Mouse (Mus musculus) forebrain, embryonic 10.5 days (tissue): ENCODE data around the gene Isy1. TPM values are rescaled to one million over a fixed set of nuclear protein-coding genes. Genes with fewer than 3 reads are reported as not detected.

Experiments
- DNase-seq: peaks from one replicate; pipeline ENCODE4 v3.0.0-alpha.2; 2017; ENCODE audit warnings: low spot score; ENCODE audit errors: extremely low spot score
- H3K27ac ChIP-seq: fragments of 300-500 bp; sonication (generic); 2 replicates; pipeline ENCODE4 v1.5.1; 2016; ENCODE audit warnings: mild to moderate bottlenecking
- H3K27me3 ChIP-seq: fragments of 300-500 bp; sonication (generic); 2 replicates; pipeline ENCODE4 v1.6.1; 2016; ENCODE audit warnings: mild to moderate bottlenecking; ENCODE audit not compliant: poor library complexity, severe bottlenecking
- H3K36me3 ChIP-seq: fragments of 300-500 bp; sonication (generic); replicated peaks from 2 replicates; pipeline ENCODE4 v1.6.1; 2016; ENCODE audit warnings: mild to moderate bottlenecking, moderate library complexity
- H3K4me1 ChIP-seq: fragments of 300-500 bp; sonication (generic); 2 replicates; pipeline ENCODE4 v1.6.1; 2016
- H3K4me3 ChIP-seq: fragments of 300-500 bp; sonication (generic); 2 replicates; pipeline ENCODE4 v1.5.1; 2016; ENCODE audit warnings: mild to moderate bottlenecking, moderate library complexity
- H3K9me3 ChIP-seq: fragments of 300-500 bp; sonication (generic); 2 replicates; pipeline ENCODE4 v1.6.1; 2016; ENCODE audit warnings: mild to moderate bottlenecking, moderate library complexity
- WGBS: fragments of 180-500 bp; shearing (Covaris S2); methylation state at CpG from one replicate; pipeline ENCODE4 v1.1.7; 2016; 5-methylcytosine and 5-hydroxymethylcytosine counted together
- polyA plus RNA-seq: library from polyadenylated mRNA; unstranded; fragments of >200 nt; fragmentation: Nextera tagmentation; extraction: Ambion mirVana; gene quantifications from 2 replicates; pipeline ENCODE4 v1.2.1, GENCODE M21; 2016

Isy1 gene
- polyA plus RNA-seq, 1 experiment from 2014 or later, result 78.6 TPM

DNA sequence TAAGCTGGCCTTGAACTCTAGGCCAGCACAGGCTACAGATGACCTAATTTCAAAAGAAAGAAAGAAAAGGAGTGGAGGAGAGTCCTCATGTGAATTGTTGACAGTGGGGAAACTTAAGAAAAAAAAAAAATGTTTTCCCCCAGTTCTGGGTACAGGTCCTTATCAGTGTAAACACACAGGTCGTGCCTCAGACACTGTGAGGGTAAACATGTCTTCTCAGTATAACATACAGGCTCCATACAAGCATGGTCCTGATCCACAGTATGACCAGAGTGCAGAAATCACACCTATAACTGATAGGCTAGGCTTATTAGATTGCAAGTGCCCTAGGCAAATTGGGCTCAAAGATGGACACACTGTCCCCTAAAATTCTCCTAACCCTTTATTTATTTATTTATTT, 31.8 kb upstream of the Isy1 start:
- 82% methylated on average over 1 of the region's 1 CpGs for WGBS
- Histone ChIP-seq H3K9me3 (no peaks in the 10 kb centered on the region), H3K36me3 (no peaks in the 10 kb centered on the region), H3K4me1 (no peaks in the 10 kb centered on the region), H3K27ac (no peak overlapping the region), H3K27me3 (no peaks in the 10 kb centered on the region), H3K4me3 (no peak overlapping the region)
- no peak for DNase-seq

DNA sequence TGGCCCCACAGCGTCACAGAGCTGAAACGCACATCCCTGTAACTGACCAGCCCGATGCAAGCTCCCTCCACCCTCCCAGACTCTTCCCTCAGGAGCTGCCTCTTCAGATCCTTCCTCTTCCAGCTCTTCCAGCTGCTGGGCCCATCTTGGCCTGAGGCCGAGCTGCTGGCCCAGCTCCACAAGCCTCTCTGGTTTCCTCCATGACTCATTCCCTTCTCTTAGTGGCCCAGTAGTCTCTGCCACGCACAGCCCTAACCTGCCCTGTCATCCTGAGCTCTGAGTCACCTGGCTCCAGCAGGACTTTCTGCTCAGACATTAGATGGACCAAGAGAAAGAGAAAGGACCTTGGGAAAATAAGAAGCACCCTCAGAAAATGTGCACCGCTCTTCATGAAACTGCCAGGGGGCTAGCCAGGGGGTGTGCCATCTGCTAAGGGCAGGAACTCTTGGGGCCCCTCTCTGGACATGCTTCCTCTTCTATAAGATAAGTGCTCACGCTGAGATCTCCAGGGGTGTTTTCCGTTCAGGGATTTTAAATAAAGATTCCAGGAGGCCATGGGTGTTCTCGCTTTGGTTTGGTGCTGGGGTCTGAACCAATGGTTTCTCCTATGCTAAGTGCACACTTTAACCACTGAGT, 30.4 kb upstream of the Isy1 start:
- DNase-seq, result no peak
- no peaks in the 10 kb centered on the region for H3K9me3 ChIP-seq
- H3K4me3 ChIP-seq, result no peak overlapping the region
- H3K4me1 ChIP-seq, result no peaks in the 10 kb centered on the region
- H3K27ac ChIP-seq, result no peak overlapping the region
- 83% methylated on average over 9 of the region's 9 CpGs for WGBS
- H3K27me3 ChIP-seq, result no peaks in the 10 kb centered on the region
- H3K36me3 ChIP-seq, result no peaks in the 10 kb centered on the region

DNA sequence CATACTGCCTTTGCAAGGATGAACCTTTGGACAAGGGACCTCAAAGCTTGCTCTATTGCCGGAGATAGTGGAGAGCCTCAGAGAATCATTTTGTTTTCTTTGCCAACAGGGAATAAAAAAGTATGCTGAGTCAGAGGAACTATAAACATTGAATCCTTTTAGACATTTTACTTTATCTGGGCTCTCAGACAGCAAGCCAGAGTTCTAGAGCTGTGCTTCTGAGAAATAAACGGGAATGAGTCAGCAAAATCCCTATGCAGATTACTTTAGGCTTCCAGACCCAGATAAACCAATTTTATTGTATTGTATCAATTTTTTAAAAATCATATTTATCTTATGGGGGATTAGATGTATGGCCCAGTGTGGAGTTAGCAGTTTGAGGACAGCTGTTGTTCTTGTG, 28.7 kb upstream of the Isy1 start:
- Histone ChIP-seq H3K27ac (no peak overlapping the region), H3K4me1 (no peaks in the 10 kb centered on the region), H3K4me3 (no peak overlapping the region), H3K27me3 (no peaks in the 10 kb centered on the region), H3K36me3 (no peaks in the 10 kb centered on the region), H3K9me3 (no peaks in the 10 kb centered on the region)
- no peak for DNase-seq
- WGBS, result 84% methylated on average over 2 of the region's 2 CpGs

DNA sequence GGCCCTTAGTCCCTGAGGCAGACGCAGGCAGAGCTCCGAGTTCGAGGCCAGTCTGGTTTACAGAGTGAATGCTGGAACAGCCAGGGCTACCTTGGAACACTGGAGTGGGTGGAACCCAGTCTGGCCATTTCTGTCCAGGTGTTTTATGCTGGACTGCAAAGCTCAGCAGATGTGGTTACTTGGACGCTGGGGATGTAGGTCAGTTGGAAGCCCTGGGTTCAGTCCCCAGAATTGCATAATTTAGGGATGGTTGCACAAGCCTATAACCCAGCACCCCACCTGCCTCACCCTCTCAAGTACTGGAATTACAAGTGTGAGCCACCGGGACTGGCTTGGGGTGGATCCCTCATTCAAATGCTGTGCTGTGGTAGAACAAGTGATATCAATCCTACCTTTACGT, 27.6 kb upstream of the Isy1 start:
- no peaks in the 10 kb centered on the region for H3K36me3 ChIP-seq
- no peaks in the 10 kb centered on the region for H3K27me3 ChIP-seq
- no peak overlapping the region for H3K4me3 ChIP-seq
- DNase-seq, result no peak
- no peaks in the 10 kb centered on the region for H3K4me1 ChIP-seq
- 91% methylated on average over 6 of the region's 6 CpGs for WGBS
- no peaks in the 10 kb centered on the region for H3K9me3 ChIP-seq
- H3K27ac ChIP-seq, result no peak overlapping the region

DNA sequence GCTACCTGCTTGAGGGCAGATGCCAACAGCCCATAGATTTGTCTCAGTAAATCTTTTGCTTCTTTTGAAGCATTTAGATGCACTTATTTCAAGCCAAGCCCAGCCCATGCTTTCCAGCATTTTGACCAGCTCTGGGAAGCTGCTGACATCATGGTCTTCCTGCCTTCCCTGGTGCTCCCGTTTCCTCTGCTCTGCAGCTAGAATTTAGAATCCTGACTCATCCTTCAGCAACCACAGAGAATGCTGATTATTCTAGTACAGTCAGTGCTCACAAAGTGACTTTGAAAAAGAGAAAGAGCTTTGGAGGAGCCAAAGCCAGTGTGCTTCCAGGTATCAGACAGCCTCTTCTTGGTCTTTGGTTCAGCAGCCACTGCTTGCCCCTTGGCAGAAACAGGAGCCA, 18.5 kb upstream of the Isy1 start:
- H3K4me3 ChIP-seq, result no peak overlapping the region
- no peaks in the 10 kb centered on the region for H3K36me3 ChIP-seq
- H3K9me3 ChIP-seq, result no peaks in the 10 kb centered on the region
- no peak overlapping the region for H3K27ac ChIP-seq
- 73% methylated on average over 1 of the region's 1 CpGs for WGBS
- DNase-seq, result no peak
- no peaks in the 10 kb centered on the region for H3K4me1 ChIP-seq
- H3K27me3 ChIP-seq, result no peaks in the 10 kb centered on the region

DNA sequence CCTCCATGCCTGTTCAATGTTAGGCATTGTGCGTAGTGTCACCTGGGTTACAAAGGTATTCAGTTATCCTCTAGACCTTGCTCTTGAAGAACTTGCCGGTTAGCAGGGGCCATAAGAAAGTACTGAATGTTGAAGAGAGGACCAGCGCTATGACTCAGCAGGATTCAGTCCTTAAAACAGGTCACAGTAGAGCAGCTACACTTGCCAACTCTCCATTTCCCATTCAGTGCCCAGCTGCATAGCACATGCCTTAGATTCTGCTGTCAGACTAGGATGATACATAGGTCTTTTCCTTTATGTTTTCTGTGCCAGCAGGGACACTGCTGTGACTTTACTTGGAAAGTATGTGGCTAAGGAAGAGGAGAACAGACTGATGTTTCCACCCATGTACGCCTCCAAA, 14.8 kb upstream of the Isy1 start:
- peaks cover 21% of the 10 kb centered on the region for H3K4me1 ChIP-seq
- no peak for DNase-seq
- WGBS, result 86% methylated on average over 4 of the region's 4 CpGs
- no peaks in the 10 kb centered on the region for H3K9me3 ChIP-seq
- H3K27me3 ChIP-seq, result no peaks in the 10 kb centered on the region
- no peak overlapping the region for H3K27ac ChIP-seq
- H3K36me3 ChIP-seq, result peaks cover 5% of the 10 kb centered on the region
- no peak overlapping the region for H3K4me3 ChIP-seq

DNA sequence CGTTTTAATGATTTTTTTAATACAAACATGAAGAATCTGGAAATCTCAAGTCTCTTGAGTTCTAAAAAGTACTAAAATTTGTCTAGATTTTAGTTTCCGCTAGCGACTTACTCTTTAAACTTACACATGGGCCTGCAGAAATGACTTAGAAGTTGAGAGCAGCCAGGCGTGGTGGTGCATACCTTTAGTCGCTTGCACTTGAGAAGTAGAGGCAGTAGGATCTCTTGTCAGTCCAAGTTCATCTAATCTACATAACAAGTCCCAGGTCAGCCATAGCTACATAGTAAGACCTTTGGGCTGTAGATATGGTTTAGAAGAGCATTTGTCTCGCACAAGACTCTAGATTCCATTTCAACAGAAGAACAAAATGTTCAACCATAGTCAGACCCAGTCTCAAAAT, 13.3 kb upstream of the Isy1 start:
- H3K36me3 ChIP-seq, result peaks cover 21% of the 10 kb centered on the region
- H3K4me1 ChIP-seq, result peaks cover 36% of the 10 kb centered on the region
- H3K27me3 ChIP-seq, result no peaks in the 10 kb centered on the region
- peak overlapping the region; percentile 99; the same call in 1 of the 2 replicates for H3K4me3 ChIP-seq
- WGBS, result 75% methylated on average over 6 of the region's 6 CpGs
- H3K9me3 ChIP-seq, result no peaks in the 10 kb centered on the region
- H3K27ac ChIP-seq, result no peak overlapping the region
- no peak for DNase-seq

DNA sequence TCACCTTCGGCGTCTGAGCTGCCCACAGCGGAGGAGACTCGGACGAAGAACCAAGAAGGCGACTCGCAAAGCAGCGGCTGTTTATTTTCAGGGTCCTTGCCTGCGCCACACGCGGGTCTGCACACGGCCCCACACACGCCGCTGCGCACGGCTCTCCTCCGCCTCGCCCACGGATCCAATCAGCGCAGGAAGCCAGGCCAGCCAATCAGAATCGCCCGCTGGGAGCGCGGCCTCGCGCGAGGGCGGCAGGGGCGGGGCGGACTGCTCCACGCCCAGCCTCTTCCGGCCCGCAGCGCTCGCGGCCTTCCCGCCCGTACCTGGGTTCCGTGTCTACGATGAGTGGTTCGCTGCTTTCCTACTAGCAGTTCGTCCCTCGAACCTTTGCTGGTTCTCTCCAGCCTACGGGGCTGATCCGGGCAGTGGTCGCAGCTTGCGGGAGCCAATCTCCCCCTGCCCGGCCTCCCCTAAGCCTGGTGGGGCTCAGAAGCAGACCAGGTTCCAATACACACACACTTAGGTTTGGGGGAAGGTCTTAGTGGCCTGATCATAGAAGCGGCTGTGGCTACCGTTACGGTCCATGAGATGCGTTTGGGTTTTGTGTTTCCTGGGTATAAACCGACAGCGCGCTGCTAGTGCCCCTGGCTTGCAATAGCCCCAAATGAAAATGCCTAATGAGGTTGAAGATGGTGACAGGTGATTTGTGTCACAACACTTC, 12.5 kb upstream of the Isy1 start, which contains the start of gene Cnbp:
TSS of gene Cnbp (minus strand) at position 207 of the 715 bp plus-strand sequence.
- H3K36me3 ChIP-seq, result peaks cover 29% of the 10 kb centered on the region
- H3K4me3 ChIP-seq, result peak within 1 kb of the TSS; percentile 99
- peak; percentile 95 for DNase-seq
- WGBS, result under 1% methylated on average over 55 of the region's 55 CpGs
- H3K27ac ChIP-seq, result peak within 1 kb of the TSS; percentile 99
- H3K9me3 ChIP-seq, result no peaks in the 10 kb centered on the region
- H3K27me3 ChIP-seq, result no peaks in the 10 kb centered on the region
- H3K4me1 ChIP-seq, result peaks cover 38% of the 10 kb centered on the region

DNA sequence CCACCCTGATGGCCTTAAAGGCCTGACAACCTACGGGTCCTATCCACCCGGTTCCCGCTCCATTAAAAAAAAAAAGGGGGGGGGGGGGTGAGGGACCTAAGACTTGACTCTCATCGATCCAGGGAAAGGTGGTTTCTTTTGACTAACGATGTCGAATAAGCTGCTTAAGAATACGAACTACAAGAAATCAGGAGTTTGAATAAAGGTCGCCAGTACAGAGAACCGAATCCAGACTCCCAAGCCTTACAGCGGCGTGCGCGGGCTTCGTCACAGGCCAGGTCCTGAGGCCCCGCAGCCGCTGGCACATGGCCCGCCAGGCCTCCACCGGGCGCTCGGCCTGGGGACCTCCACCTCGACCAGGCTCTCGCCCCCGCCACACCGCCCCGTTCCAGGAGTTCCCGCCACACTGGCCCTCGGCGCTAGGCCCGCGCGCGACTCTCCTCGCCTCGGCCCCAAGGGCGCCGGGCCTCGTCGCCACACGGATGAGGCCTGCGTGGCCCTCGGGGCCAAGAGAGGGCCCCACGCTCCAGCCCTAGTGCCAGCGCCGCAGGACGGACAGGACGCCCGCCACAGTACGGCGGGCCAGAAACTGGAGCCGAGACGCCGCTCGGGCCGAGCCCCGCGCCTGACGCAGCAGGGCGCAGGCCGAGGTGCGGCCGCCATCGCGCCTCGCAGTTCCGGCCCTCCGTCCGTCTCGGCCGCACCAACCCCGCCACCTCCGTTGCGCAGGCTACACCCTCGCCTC, 11.7 kb upstream of the Isy1 start:
- no peaks in the 10 kb centered on the region for H3K9me3 ChIP-seq
- WGBS, result under 1% methylated on average over 73 of the region's 73 CpGs
- peak; percentile 48 for DNase-seq
- H3K36me3 ChIP-seq, result peaks cover 36% of the 10 kb centered on the region
- peak overlapping the region; percentile 99 for H3K4me3 ChIP-seq
- peak overlapping the region; percentile 99 for H3K27ac ChIP-seq
- H3K27me3 ChIP-seq, result no peaks in the 10 kb centered on the region
- H3K4me1 ChIP-seq, result peaks cover 38% of the 10 kb centered on the region

DNA sequence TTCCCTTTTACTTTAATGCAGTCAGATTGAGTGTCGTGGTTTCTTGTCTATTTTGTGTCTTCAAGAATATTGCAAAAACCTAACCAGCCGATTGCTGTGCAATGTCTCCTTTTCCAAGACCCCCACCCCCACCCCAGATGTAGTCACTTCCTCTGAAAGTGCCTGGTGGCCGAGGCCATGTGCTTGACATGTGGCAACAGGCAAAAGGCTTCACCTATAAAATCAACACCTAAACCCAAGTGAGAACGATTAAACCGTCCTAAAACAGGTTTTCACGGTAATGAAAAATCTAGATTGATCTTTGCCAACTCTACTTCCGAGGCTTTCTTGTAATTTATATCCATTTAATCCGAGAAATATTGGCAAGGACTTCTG, 11.2 kb upstream of the Isy1 start:
- WGBS, result 1% methylated on average over 8 of the region's 8 CpGs
- DNase-seq, result no peak
- Histone ChIP-seq H3K36me3 (peaks cover 42% of the 10 kb centered on the region), H3K27me3 (no peaks in the 10 kb centered on the region), H3K4me3 (peak overlapping the region; percentile 99), H3K4me1 (peaks cover 38% of the 10 kb centered on the region), H3K27ac (peak overlapping the region; percentile 99), H3K9me3 (no peaks in the 10 kb centered on the region)

DNA sequence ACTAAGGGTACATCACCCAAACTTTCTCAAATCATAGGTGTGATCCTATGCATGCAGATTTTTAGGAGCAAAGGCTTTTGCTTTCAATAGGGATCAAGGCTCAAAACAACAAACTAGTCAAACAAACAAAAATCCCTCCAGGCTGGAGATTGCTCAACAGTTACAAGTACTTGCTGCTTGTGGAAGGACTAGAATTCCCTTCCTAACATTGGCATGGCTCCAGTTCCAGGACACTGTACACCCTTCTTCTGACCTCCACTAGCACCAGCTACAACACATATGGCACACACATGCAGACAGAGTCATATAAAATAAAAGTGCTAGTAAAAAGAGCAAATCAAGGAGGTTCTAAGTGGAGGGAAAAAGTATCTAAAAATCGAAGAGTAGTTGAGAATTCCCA, 8.2 kb upstream of the Isy1 start:
- H3K36me3 ChIP-seq, result peaks cover 71% of the 10 kb centered on the region

DNA sequence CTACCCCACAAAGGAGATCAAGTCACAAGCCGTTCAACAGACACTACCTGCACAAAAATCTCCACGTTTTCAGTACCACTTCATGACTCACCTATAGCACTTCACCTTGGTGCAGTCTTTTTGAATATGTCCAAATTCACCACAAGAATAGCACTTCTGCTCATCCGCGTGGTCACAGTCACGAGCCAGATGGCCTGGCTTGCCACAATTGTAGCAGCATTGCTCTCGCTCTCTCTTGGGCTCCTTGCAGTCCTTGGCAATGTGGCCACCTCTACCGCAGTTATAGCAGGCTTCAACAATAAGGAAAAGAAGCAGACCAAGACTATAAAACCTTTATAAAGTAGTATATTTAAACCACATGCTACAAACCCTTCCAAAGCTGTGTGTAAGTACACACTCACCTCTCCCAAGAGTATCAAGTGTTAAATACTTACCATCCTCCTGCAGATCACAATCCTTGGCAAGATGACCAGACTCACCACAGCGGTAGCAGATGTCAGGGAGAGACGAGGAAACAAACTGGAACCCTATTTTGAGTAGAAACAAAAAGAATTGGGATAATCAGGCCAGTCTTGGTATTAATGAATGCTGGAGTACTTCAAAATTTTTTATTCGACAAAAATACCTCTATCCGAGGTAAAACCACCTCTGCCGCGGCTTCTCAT, 6.6 kb upstream of the Isy1 start:
- H3K27me3 ChIP-seq, result no peaks in the 10 kb centered on the region
- H3K4me3 ChIP-seq, result no peak overlapping the region
- no peak for DNase-seq
- H3K4me1 ChIP-seq, result peaks cover 30% of the 10 kb centered on the region
- WGBS, result 94% methylated on average over 13 of the region's 13 CpGs
- peaks cover 75% of the 10 kb centered on the region for H3K36me3 ChIP-seq
- H3K27ac ChIP-seq, result no peak overlapping the region
- H3K9me3 ChIP-seq, result no peaks in the 10 kb centered on the region

More for the DNA sequence above, 8.2 kb upstream of the Isy1 start:
- H3K4me1 ChIP-seq, result peaks cover 37% of the 10 kb centered on the region
- no peaks in the 10 kb centered on the region for H3K9me3 ChIP-seq
- WGBS, result 89% methylated on average over 1 of the region's 1 CpGs
- DNase-seq, result no peak
- no peak overlapping the region for H3K27ac ChIP-seq
- no peaks in the 10 kb centered on the region for H3K27me3 ChIP-seq
- H3K4me3 ChIP-seq, result no peak overlapping the region
